Mouse (Mus musculus) liver, postnatal 0 days (tissue): Measurements from ENCODE around the gene Agbl3. TPM values are rescaled to one million over a fixed set of nuclear protein-coding genes. Genes with fewer than 3 reads are reported as not detected.
A peak's percentile ranks its signal among the peaks of the same experiment; 100 is the strongest.

Experiments
- ATAC-seq: fragments of 200-750 bp; cut with Nextera tagmentation; 2 replicates; pipeline ENCODE4 v1.8.0; 2017; ENCODE audit warnings: mild to moderate bottlenecking, moderate library complexity
- DNase-seq: peaks from one replicate; pipeline ENCODE4 v3.0.0-alpha.2; 2016
- H3K27ac ChIP-seq: fragments of 300-500 bp; sonication (generic); 2 replicates; pipeline ENCODE4 v1.5.1; 2014; ENCODE audit warnings: antibody characterized with exemption, moderate library complexity, mild to moderate bottlenecking, low read depth
- H3K27me3 ChIP-seq: fragments of 300-500 bp; sonication (generic); 2 replicates; pipeline ENCODE4 v1.6.1; 2014; ENCODE audit warnings: low read length, control low read depth, mixed read lengths; ENCODE audit not compliant: insufficient read depth
- H3K36me3 ChIP-seq: fragments of 300-500 bp; sonication (generic); replicated peaks from 2 replicates; pipeline ENCODE4 v1.6.1; 2014; ENCODE audit warnings: mild to moderate bottlenecking, control low read depth, low read length, moderate library complexity, mixed read lengths; ENCODE audit not compliant: insufficient read depth
- H3K4me1 ChIP-seq: fragments of 300-500 bp; sonication (generic); 2 replicates; pipeline ENCODE4 v1.6.1; 2014; ENCODE audit warnings: antibody characterized with exemption, mild to moderate bottlenecking, control low read depth; ENCODE audit not compliant: insufficient read depth
- H3K4me2 ChIP-seq: fragments of 300-500 bp; sonication (generic); 2 replicates; pipeline ENCODE4 v1.6.1; 2014; ENCODE audit warnings: low read depth, mild to moderate bottlenecking, low read length, moderate library complexity, mixed read lengths
- H3K4me3 ChIP-seq: fragments of 300-500 bp; sonication (generic); 2 replicates; pipeline ENCODE4 v1.5.1; 2014; ENCODE audit warnings: low read depth, low read length
- H3K9ac ChIP-seq: fragments of 300-500 bp; sonication (generic); replicated peaks from 2 replicates; pipeline ENCODE4 v1.6.1; 2014; ENCODE audit warnings: mild to moderate bottlenecking, moderate library complexity
- H3K9me3 ChIP-seq: fragments of 300-500 bp; sonication (generic); 2 replicates; pipeline ENCODE4 v1.6.1; 2016; ENCODE audit warnings: mild to moderate bottlenecking, control low read depth, low read length, mixed read lengths
- CTCF ChIP-seq: sonication (generic); IDR thresholded peaks from 2 replicates; pipeline ENCODE4 v1.5.1; 2016; ENCODE audit warnings: antibody characterized with exemption, low read depth
- EP300 ChIP-seq: IDR thresholded peaks from 2 replicates; pipeline ENCODE4 v1.6.1; 2016; ENCODE audit warnings: antibody characterized with exemption, low read depth, mild to moderate bottlenecking
- WGBS: fragments of 180-500 bp; shearing (Covaris S2); extraction: QIAGEN DNeasy Blood & Tissue Kit; methylation state at CpG from one replicate; pipeline ENCODE4 v1.1.7; 2014; ENCODE audit not compliant: insufficient replicate concordance; 5-methylcytosine and 5-hydroxymethylcytosine counted together
- polyA plus RNA-seq: library from polyadenylated mRNA; unstranded; fragments of >200 nt; fragmentation: Nextera tagmentation; extraction: Ambion mirVana; gene quantifications from 2 replicates; pipeline ENCODE4 v1.2.1, GENCODE M21; 2015

Agbl3 gene
- polyA plus RNA-seq, 1 experiment from 2014 or later = 5.3 TPM

GRCm38 (mm10) chr6:34863786-34864514 lies 83.7 kb downstream of the Agbl3 start:
- Histone ChIP-seq H3K36me3 (0 out of 2 replicates have a peak, but pooled peaks cover 2% of the 10 kb centered on the region), H3K4me3 (peak overlapping the region; percentile 53)
- no peak for DNase-seq

GRCm38 (mm10) chr6:34865213-34865612 lies 85.0 kb downstream of the Agbl3 start:
- DNase-seq = peak; percentile 16
- H3K27me3 ChIP-seq = no peaks in the 10 kb centered on the region
- peak overlapping the region; percentile 45 for H3K4me2 ChIP-seq
- H3K9ac ChIP-seq = 0 out of 2 replicates have a peak overlapping the region, but pooled peaks have one; percentile 5
- peaks cover 7% of the 10 kb centered on the region; the same call in 1 of the 2 replicates for H3K36me3 ChIP-seq
- peaks cover 54% of the 10 kb centered on the region for H3K4me1 ChIP-seq
- TF ChIP-seq CTCF (no peak), EP300 (no peak)
- WGBS = 51% methylated on average over 5 of the region's 5 CpGs
- no peak for ATAC-seq
- H3K27ac ChIP-seq = peak overlapping the region; percentile 73
- no peak overlapping the region for H3K4me3 ChIP-seq
- no peaks in the 10 kb centered on the region for H3K9me3 ChIP-seq

More at GRCm38 (mm10) chr6:34863786-34864514, 83.7 kb downstream of the Agbl3 start:
- peaks cover 42% of the 10 kb centered on the region for H3K4me1 ChIP-seq
- peak overlapping the region; percentile 92 for H3K27ac ChIP-seq
- H3K9me3 ChIP-seq = no peaks in the 10 kb centered on the region
- H3K27me3 ChIP-seq = no peaks in the 10 kb centered on the region
- ATAC-seq = no peak
- peak overlapping the region; percentile 66 for H3K9ac ChIP-seq
- peak overlapping the region; percentile 74 for H3K4me2 ChIP-seq
- TF ChIP-seq EP300 (no peak), CTCF (no peak)
- WGBS = 50% methylated on average over 9 of the region's 9 CpGs

- Histone ChIP-seq H3K27me3 (no peaks in the 10 kb centered on the region), H3K36me3 (peaks cover 7% of the 10 kb centered on the region; the same call in 1 of the 2 replicates), H3K27ac (peak overlapping the region; percentile 73), H3K9ac (0 out of 2 replicates have a peak overlapping the region, but pooled peaks have one; percentile 11), H3K4me1 (peaks cover 61% of the 10 kb centered on the region), H3K4me3 (no peak overlapping the region), H3K9me3 (no peaks in the 10 kb centered on the region), H3K4me2 (peak overlapping the region; percentile 45)
- ATAC-seq = peak; percentile 57
- 21% methylated on average over 7 of the region's 7 CpGs for WGBS
- TF ChIP-seq CTCF = no peak
- TF ChIP-seq EP300 = no peak; the same call in 1 of the 2 replicates
- DNase-seq = peak; percentile 24
Measured at GRCm38 (mm10) chr6:34865711-34866593, 85.7 kb downstream of the Agbl3 start.

- Histone ChIP-seq H3K9me3 (no peaks in the 10 kb centered on the region), H3K4me2 (no peak overlapping the region), H3K4me1 (peaks cover 61% of the 10 kb centered on the region), H3K36me3 (peaks cover 7% of the 10 kb centered on the region; the same call in 1 of the 2 replicates), H3K9ac (no peak overlapping the region), H3K27me3 (no peaks in the 10 kb centered on the region), H3K27ac (peak overlapping the region; percentile 73; the same call in 1 of the 2 replicates), H3K4me3 (no peak overlapping the region)
- 82% methylated on average over 8 of the region's 8 CpGs for WGBS
- DNase-seq (no peak), ATAC-seq (no peak)
- TF ChIP-seq EP300 (no peak), CTCF (no peak)
Measured at GRCm38 (mm10) chr6:34866786-34867185, 86.6 kb downstream of the Agbl3 start.

GRCm38 (mm10) chr6:34867301-34867994 lies 87.2 kb downstream of the Agbl3 start:
- Histone ChIP-seq H3K9me3 (no peaks in the 10 kb centered on the region), H3K27ac (peak overlapping the region; percentile 73; the same call in 1 of the 2 replicates), H3K4me2 (0 out of 2 replicates have a peak overlapping the region, but pooled peaks have one; percentile 1), H3K27me3 (no peaks in the 10 kb centered on the region), H3K4me1 (peaks cover 58% of the 10 kb centered on the region), H3K9ac (no peak overlapping the region), H3K36me3 (peaks cover 7% of the 10 kb centered on the region; the same call in 1 of the 2 replicates), H3K4me3 (no peak overlapping the region)
- DNase-seq = no peak
- 65% methylated on average over 16 of the region's 16 CpGs for WGBS
- TF ChIP-seq EP300 (no peak), CTCF (no peak)
- ATAC-seq = no peak
